Mouse (Mus musculus) kidney, embryonic 14.5 days (tissue): ENCODE measurements at regions not wholly inside any gene's neighbourhood (a gene's known extent, or its start where the extent isn't known, plus 50 kb on each side); places are given as distances from the start of the nearest gene placed in this dataset.

ENCODE experiments used
- ATAC-seq: fragments of 200-750 bp; cut with Nextera tagmentation; 2 replicates; pipeline ENCODE4 v1.8.0; 2017; ENCODE audit warnings: moderate number of reproducible peaks, mild to moderate bottlenecking, moderate TSS enrichment, moderate library complexity; ENCODE audit not compliant: low FRiP score, low TSS enrichment
- H3K27ac ChIP-seq: fragments of 300-500 bp; sonication (generic); 2 replicates; pipeline ENCODE4 v1.5.1; 2014; ENCODE audit warnings: low read depth, mild to moderate bottlenecking, low read length, moderate library complexity, mixed read lengths
- H3K27me3 ChIP-seq: fragments of 300-500 bp; sonication (generic); 2 replicates; pipeline ENCODE4 v1.6.1; 2014; ENCODE audit warnings: mild to moderate bottlenecking, low read length; ENCODE audit not compliant: control insufficient read depth, insufficient read depth
- H3K36me3 ChIP-seq: fragments of 300-500 bp; sonication (generic); 2 replicates; pipeline ENCODE4 v1.6.1; 2014; ENCODE audit warnings: low read length, mixed read lengths; ENCODE audit not compliant: control insufficient read depth, insufficient read depth
- H3K4me1 ChIP-seq: fragments of 300-500 bp; sonication (generic); 2 replicates; pipeline ENCODE4 v1.6.1; 2014; ENCODE audit warnings: low read length, mixed read lengths; ENCODE audit not compliant: control insufficient read depth, insufficient read depth
- H3K4me2 ChIP-seq: fragments of 300-500 bp; sonication (generic); replicated peaks from 2 replicates; pipeline ENCODE4 v1.6.1; 2014; ENCODE audit warnings: low read depth, mild to moderate bottlenecking, low read length
- H3K4me3 ChIP-seq: fragments of 300-500 bp; sonication (generic); 2 replicates; pipeline ENCODE4 v1.5.1; 2014; ENCODE audit warnings: mild to moderate bottlenecking, low read length
- H3K9ac ChIP-seq: fragments of 300-500 bp; sonication (generic); 2 replicates; pipeline ENCODE4 v1.6.1; 2014; ENCODE audit warnings: low read depth, mild to moderate bottlenecking, low read length, moderate library complexity
- H3K9me3 ChIP-seq: fragments of 300-500 bp; sonication (generic); 2 replicates; pipeline ENCODE4 v1.6.1; 2016; ENCODE audit warnings: low read length; ENCODE audit not compliant: control insufficient read depth
- WGBS: fragments of 180-500 bp; shearing (Covaris S2); extraction: QIAGEN DNeasy Blood & Tissue Kit; methylation state at CpG from one replicate; pipeline ENCODE4 v1.1.7; 2014; 5-methylcytosine and 5-hydroxymethylcytosine counted together

- no peaks in the 10 kb centered on the region for H3K9me3 ChIP-seq
- no peaks in the 10 kb centered on the region for H3K27me3 ChIP-seq
- no peaks in the 10 kb centered on the region for H3K36me3 ChIP-seq
- 77% methylated on average over 7 of the region's 7 CpGs for WGBS
- ATAC-seq, result no peak
- H3K4me2 ChIP-seq, result no peak overlapping the region
- H3K4me1 ChIP-seq, result no peaks in the 10 kb centered on the region
- H3K9ac ChIP-seq, result no peak overlapping the region
- H3K27ac ChIP-seq, result no peak overlapping the region
- no peak overlapping the region for H3K4me3 ChIP-seq
These were observed 461.4 kb downstream of the Lmo4 start for GRCm38 (mm10) chr3:143743649-143744048.

- peak overlapping the region; percentile 8; the same call in 1 of the 2 replicates for H3K4me2 ChIP-seq
- no peaks in the 10 kb centered on the region for H3K36me3 ChIP-seq
- H3K27me3 ChIP-seq, result no peaks in the 10 kb centered on the region
- H3K9me3 ChIP-seq, result no peaks in the 10 kb centered on the region
- H3K27ac ChIP-seq, result no peak overlapping the region; the same call in 1 of the 2 replicates
- H3K4me3 ChIP-seq, result no peak overlapping the region
- no peaks in the 10 kb centered on the region for H3K4me1 ChIP-seq
- ATAC-seq, result peak; percentile 66; the same call in 1 of the 2 replicates
- no peak overlapping the region for H3K9ac ChIP-seq
- WGBS, result 59% methylated on average over 17 of the region's 17 CpGs
These were observed 462.0 kb downstream of the Lmo4 start for GRCm38 (mm10) chr3:143742786-143743571.

GRCm38 (mm10) chr3:143738676-143739075 lies 466.3 kb downstream of the Lmo4 start:
- ATAC-seq, result no peak

GRCm38 (mm10) chr3:143737844-143738243 lies 467.2 kb downstream of the Lmo4 start:
- no peak overlapping the region for H3K4me3 ChIP-seq
- H3K9ac ChIP-seq, result no peak overlapping the region
- H3K4me2 ChIP-seq, result no peak overlapping the region
- no peaks in the 10 kb centered on the region; the same call in 1 of the 2 replicates for H3K4me1 ChIP-seq
- H3K27ac ChIP-seq, result no peak overlapping the region
- no peaks in the 10 kb centered on the region for H3K36me3 ChIP-seq
- WGBS, result 69% methylated on average over 6 of the region's 6 CpGs
- ATAC-seq, result no peak
- no peaks in the 10 kb centered on the region for H3K9me3 ChIP-seq
- no peaks in the 10 kb centered on the region for H3K27me3 ChIP-seq

More at GRCm38 (mm10) chr3:143738676-143739075, 466.3 kb downstream of the Lmo4 start:
- Histone ChIP-seq H3K4me2 (no peak overlapping the region), H3K4me3 (no peak overlapping the region), H3K4me1 (no peaks in the 10 kb centered on the region; the same call in 1 of the 2 replicates), H3K9ac (no peak overlapping the region), H3K27ac (no peak overlapping the region), H3K36me3 (no peaks in the 10 kb centered on the region), H3K27me3 (no peaks in the 10 kb centered on the region), H3K9me3 (no peaks in the 10 kb centered on the region)
- WGBS, result 75% methylated on average over 3 of the region's 3 CpGs

- H3K4me2 ChIP-seq, result no peak overlapping the region
- no peak overlapping the region for H3K9ac ChIP-seq
- H3K4me1 ChIP-seq, result no peaks in the 10 kb centered on the region; the same call in 1 of the 2 replicates
- no peaks in the 10 kb centered on the region for H3K27me3 ChIP-seq
- H3K36me3 ChIP-seq, result no peaks in the 10 kb centered on the region
- no peak for ATAC-seq
- no peak overlapping the region for H3K27ac ChIP-seq
- WGBS, result 80% methylated on average over 6 of the region's 6 CpGs
- H3K4me3 ChIP-seq, result no peak overlapping the region
- H3K9me3 ChIP-seq, result no peaks in the 10 kb centered on the region
These were observed 468.2 kb downstream of the Lmo4 start for GRCm38 (mm10) chr3:143736651-143737398.

- Histone ChIP-seq H3K4me3 (no peak overlapping the region), H3K4me2 (no peak overlapping the region), H3K36me3 (no peaks in the 10 kb centered on the region), H3K4me1 (no peaks in the 10 kb centered on the region; the same call in 1 of the 2 replicates), H3K9ac (no peak overlapping the region), H3K9me3 (no peaks in the 10 kb centered on the region), H3K27me3 (no peaks in the 10 kb centered on the region), H3K27ac (no peak overlapping the region)
- 83% methylated on average over 2 of the region's 2 CpGs for WGBS
- ATAC-seq, result no peak
These were observed 470.2 kb downstream of the Lmo4 start for GRCm38 (mm10) chr3:143734791-143735190.

GRCm38 (mm10) chr3:143732966-143733725 lies 471.9 kb downstream of the Lmo4 start:
- WGBS, result 59% methylated on average over 8 of the region's 8 CpGs
- Histone ChIP-seq H3K27me3 (no peaks in the 10 kb centered on the region), H3K4me3 (no peak overlapping the region), H3K9me3 (no peaks in the 10 kb centered on the region), H3K4me2 (no peak overlapping the region), H3K36me3 (no peaks in the 10 kb centered on the region), H3K27ac (no peak overlapping the region), H3K9ac (no peak overlapping the region), H3K4me1 (no peaks in the 10 kb centered on the region; the same call in 1 of the 2 replicates)
- no peak for ATAC-seq

- H3K4me1 ChIP-seq, result no peaks in the 10 kb centered on the region; the same call in 1 of the 2 replicates
- no peak for ATAC-seq
- no peak overlapping the region for H3K4me3 ChIP-seq
- no peaks in the 10 kb centered on the region for H3K9me3 ChIP-seq
- no peaks in the 10 kb centered on the region for H3K36me3 ChIP-seq
- H3K9ac ChIP-seq, result no peak overlapping the region
- WGBS, result 80% methylated on average over 8 of the region's 8 CpGs
- H3K27ac ChIP-seq, result no peak overlapping the region
- H3K27me3 ChIP-seq, result no peaks in the 10 kb centered on the region
- H3K4me2 ChIP-seq, result no peak overlapping the region
These were observed 475.4 kb downstream of the Lmo4 start for GRCm38 (mm10) chr3:143729473-143730076.
